Mouse (Mus musculus): ENCODE measurements around the gene Zic2. TPM values are rescaled to one million over a fixed set of nuclear protein-coding genes. Genes with fewer than 3 reads are reported as not detected.

Zic2 gene
- polyA plus RNA-seq, 1 experiment from 2014 or later, result 11.4 TPM

- no peak for ATAC-seq (replicated peaks; ENCODE audit: low FRiP score)
- H3K27ac ChIP-seq (ENCODE audit: low read depth, low read length), result peak overlapping the region; percentile 99
- H3K4me2 ChIP-seq (ENCODE audit: low read depth, low read length, severe bottlenecking), result peak overlapping the region; percentile 55
Observed at GRCm38 (mm10) chr14:122472161-122472560, 3.1 kb upstream of the Zic2 start.

GRCm38 (mm10) chr14:122472647-122473046 is 2.6 kb upstream of the Zic2 start:
- 5% methylated on average over 5 of the region's 5 CpGs for WGBS
- H3K36me3 ChIP-seq (ENCODE audit: control insufficient read depth, insufficient read depth, low read length), result no peaks in the 10 kb centered on the region
- no peak for ATAC-seq (replicated peaks; ENCODE audit: low FRiP score)
- H3K4me1 ChIP-seq (replicated peaks; ENCODE audit: control insufficient read depth, insufficient read depth, low read length), result peaks cover 12% of the 10 kb centered on the region; the same call in 1 of the 2 replicates
- H3K4me2 ChIP-seq (ENCODE audit: low read depth, low read length, severe bottlenecking), result peak overlapping the region; percentile 55
- peak overlapping the region; percentile 84 for H3K4me3 ChIP-seq (ENCODE audit: low read depth, low read length)
- DNase-seq (ENCODE audit: low spot score), result peak; percentile 53
- no peaks in the 10 kb centered on the region for H3K9me3 ChIP-seq (ENCODE audit: control insufficient read depth, low read length)
- H3K27me3 ChIP-seq (ENCODE audit: control insufficient read depth, insufficient read depth, low read length), result peaks cover 12% of the 10 kb centered on the region
- H3K9ac ChIP-seq (ENCODE audit: low read length), result peak overlapping the region; percentile 68
- H3K27ac ChIP-seq (ENCODE audit: low read depth, low read length), result peak overlapping the region; percentile 99

More at GRCm38 (mm10) chr14:122472161-122472560, 3.1 kb upstream of the Zic2 start:
- under 1% methylated on average over 13 of the region's 13 CpGs for WGBS
- peaks cover 12% of the 10 kb centered on the region for H3K27me3 ChIP-seq (ENCODE audit: control insufficient read depth, insufficient read depth, low read length)
- no peaks in the 10 kb centered on the region for H3K9me3 ChIP-seq (ENCODE audit: control insufficient read depth, low read length)
- H3K4me1 ChIP-seq (replicated peaks; ENCODE audit: control insufficient read depth, insufficient read depth, low read length), result peaks cover 12% of the 10 kb centered on the region; the same call in 1 of the 2 replicates
- no peaks in the 10 kb centered on the region for H3K36me3 ChIP-seq (ENCODE audit: control insufficient read depth, insufficient read depth, low read length)
- H3K4me3 ChIP-seq (ENCODE audit: low read depth, low read length), result peak overlapping the region; percentile 84
- peak overlapping the region; percentile 68 for H3K9ac ChIP-seq (ENCODE audit: low read length)
- DNase-seq (ENCODE audit: low spot score), result peak; percentile 69

GRCm38 (mm10) chr14:122473211-122473751 is 2.0 kb upstream of the Zic2 start:
- WGBS, result 2% methylated on average over 17 of the region's 17 CpGs
- Histone ChIP-seq H3K4me3 (ENCODE audit: low read depth, low read length) (peak overlapping the region; percentile 84), H3K4me1 (replicated peaks; ENCODE audit: control insufficient read depth, insufficient read depth, low read length) (peaks cover 12% of the 10 kb centered on the region; the same call in 1 of the 2 replicates), H3K27ac (ENCODE audit: low read depth, low read length) (peak overlapping the region; percentile 99), H3K27me3 (ENCODE audit: control insufficient read depth, insufficient read depth, low read length) (peaks cover 8% of the 10 kb centered on the region), H3K4me2 (ENCODE audit: low read depth, low read length, severe bottlenecking) (peak overlapping the region; percentile 55), H3K9ac (ENCODE audit: low read length) (peak overlapping the region; percentile 68), H3K9me3 (ENCODE audit: control insufficient read depth, low read length) (no peaks in the 10 kb centered on the region), H3K36me3 (ENCODE audit: control insufficient read depth, insufficient read depth, low read length) (no peaks in the 10 kb centered on the region)
- peak; percentile 10; the same call in 1 of the 2 replicates for ATAC-seq (replicated peaks; ENCODE audit: low FRiP score)
- DNase-seq (ENCODE audit: low spot score), result peak; percentile 72

DNA sequence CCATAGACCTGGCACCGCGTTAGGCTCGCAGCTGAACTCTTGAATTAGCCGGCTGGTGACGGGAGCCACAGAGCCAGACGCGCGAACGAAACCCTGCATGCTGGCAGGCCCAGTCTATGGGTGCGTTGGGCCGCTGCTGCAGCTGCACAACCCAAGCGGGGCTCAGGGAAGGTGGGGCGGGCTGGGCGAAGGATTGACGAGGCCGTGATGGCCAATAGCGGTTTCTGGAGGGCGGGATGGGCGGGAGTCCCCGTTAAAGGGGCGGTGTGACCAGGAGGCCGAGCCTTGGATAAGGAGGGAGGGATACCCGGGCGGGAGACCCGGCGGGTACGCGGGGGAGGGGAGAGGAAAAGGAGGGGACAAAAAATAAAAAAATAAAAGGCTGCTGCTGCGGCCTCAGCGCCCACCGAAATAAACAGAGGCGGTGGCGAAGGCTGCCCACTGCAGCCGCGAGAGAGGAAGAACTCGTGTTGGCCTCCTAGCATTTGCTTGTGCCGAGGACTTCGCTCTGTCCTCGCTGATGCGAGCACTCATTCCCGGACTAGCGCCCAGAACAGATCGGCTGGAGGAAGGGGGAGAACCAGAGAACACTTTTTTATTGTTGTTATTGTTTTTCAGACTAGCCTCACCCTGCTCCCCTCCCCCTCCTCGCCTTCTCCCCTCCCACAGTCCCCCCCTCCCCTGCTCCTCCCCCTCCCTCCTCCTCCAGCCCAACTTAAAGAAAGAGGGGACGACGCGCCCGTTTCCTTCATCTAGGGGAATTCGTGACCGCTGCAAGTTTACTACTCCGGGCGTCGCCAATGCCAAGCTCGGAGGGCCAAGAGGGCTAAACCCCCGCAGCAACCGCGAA is 969 bp upstream of the Zic2 start:
- Histone ChIP-seq H3K36me3 (ENCODE audit: control insufficient read depth, insufficient read depth, low read length) (no peaks in the 10 kb centered on the region; the same call in 1 of the 2 replicates), H3K9me3 (ENCODE audit: control insufficient read depth, low read length) (no peaks in the 10 kb centered on the region), H3K4me3 (ENCODE audit: low read depth, low read length) (peak overlapping the region; percentile 84), H3K27ac (ENCODE audit: low read depth, low read length) (peak overlapping the region; percentile 99), H3K4me2 (ENCODE audit: low read depth, low read length, severe bottlenecking) (peak overlapping the region; percentile 55), H3K27me3 (ENCODE audit: control insufficient read depth, insufficient read depth, low read length) (peaks cover 9% of the 10 kb centered on the region), H3K4me1 (replicated peaks; ENCODE audit: control insufficient read depth, insufficient read depth, low read length) (peaks cover 10% of the 10 kb centered on the region; the same call in 1 of the 2 replicates), H3K9ac (ENCODE audit: low read length) (peak overlapping the region; percentile 99)
- under 1% methylated on average over 56 of the region's 57 CpGs for WGBS
- DNase-seq (ENCODE audit: low spot score) (peak; percentile 96), ATAC-seq (replicated peaks; ENCODE audit: low FRiP score) (peak; percentile 79)

- Histone ChIP-seq H3K4me2 (ENCODE audit: low read depth, low read length, severe bottlenecking) (peak overlapping the region; percentile 55), H3K4me1 (replicated peaks; ENCODE audit: control insufficient read depth, insufficient read depth, low read length) (peaks cover 7% of the 10 kb centered on the region; the same call in 1 of the 2 replicates), H3K9me3 (ENCODE audit: control insufficient read depth, low read length) (no peaks in the 10 kb centered on the region), H3K27me3 (ENCODE audit: control insufficient read depth, insufficient read depth, low read length) (peaks cover 7% of the 10 kb centered on the region), H3K27ac (ENCODE audit: low read depth, low read length) (peak overlapping the region; percentile 99), H3K36me3 (ENCODE audit: control insufficient read depth, insufficient read depth, low read length) (no peaks in the 10 kb centered on the region; the same call in 1 of the 2 replicates), H3K4me3 (ENCODE audit: low read depth, low read length) (peak overlapping the region; percentile 84), H3K9ac (ENCODE audit: low read length) (peak overlapping the region; percentile 99)
- WGBS, result under 1% methylated on average over 57 of the region's 65 CpGs
- ATAC-seq (replicated peaks; ENCODE audit: low FRiP score) (peak; percentile 4; the same call in 1 of the 2 replicates), DNase-seq (ENCODE audit: low spot score) (no peak)
Observed at GRCm38 (mm10) chr14:122475557-122476040, 364 bp downstream of the Zic2 start.

DNA sequence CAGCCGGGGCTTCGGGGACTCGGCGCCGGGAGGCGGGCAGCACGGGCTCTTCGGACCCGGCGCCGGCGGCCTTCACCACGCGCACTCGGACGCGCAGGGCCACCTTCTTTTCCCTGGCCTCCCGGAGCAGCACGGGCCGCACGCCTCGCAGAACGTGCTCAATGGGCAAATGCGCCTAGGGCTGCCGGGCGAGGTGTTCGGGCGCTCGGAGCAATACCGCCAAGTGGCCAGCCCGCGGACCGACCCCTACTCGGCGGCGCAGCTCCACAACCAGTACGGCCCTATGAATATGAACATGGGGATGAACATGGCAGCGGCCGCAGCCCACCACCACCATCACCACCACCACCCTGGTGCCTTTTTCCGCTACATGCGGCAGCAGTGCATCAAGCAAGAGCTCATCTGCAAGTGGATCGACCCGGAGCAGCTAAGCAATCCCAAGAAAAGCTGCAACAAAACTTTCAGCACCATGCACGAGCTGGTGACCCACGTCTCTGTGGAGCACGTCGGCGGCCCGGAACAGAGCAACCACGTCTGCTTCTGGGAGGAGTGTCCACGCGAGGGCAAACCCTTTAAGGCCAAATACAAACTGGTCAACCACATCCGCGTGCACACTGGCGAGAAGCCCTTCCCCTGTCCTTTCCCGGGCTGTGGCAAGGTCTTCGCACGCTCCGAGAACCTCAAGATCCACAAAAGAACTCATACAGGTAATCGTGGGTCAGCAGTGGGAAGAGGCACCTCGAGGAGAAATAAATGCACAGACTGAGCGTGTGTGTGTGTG is 996 bp downstream of the Zic2 start:
- peaks cover 11% of the 10 kb centered on the region; the same call in 1 of the 2 replicates for H3K4me1 ChIP-seq (replicated peaks; ENCODE audit: control insufficient read depth, insufficient read depth, low read length)
- DNase-seq (ENCODE audit: low spot score) (peak; percentile 79), ATAC-seq (replicated peaks; ENCODE audit: low FRiP score) (no peak)
- H3K27ac ChIP-seq (ENCODE audit: low read depth, low read length), result peak overlapping the region; percentile 99
- no peaks in the 10 kb centered on the region for H3K9me3 ChIP-seq (ENCODE audit: control insufficient read depth, low read length)
- H3K36me3 ChIP-seq (ENCODE audit: control insufficient read depth, insufficient read depth, low read length), result no peaks in the 10 kb centered on the region; the same call in 1 of the 2 replicates
- peak overlapping the region; percentile 99 for H3K9ac ChIP-seq (ENCODE audit: low read length)
- peak overlapping the region; percentile 55 for H3K4me2 ChIP-seq (ENCODE audit: low read depth, low read length, severe bottlenecking)
- WGBS, result under 1% methylated on average over 51 of the region's 62 CpGs
- peaks cover 7% of the 10 kb centered on the region for H3K27me3 ChIP-seq (ENCODE audit: control insufficient read depth, insufficient read depth, low read length)
- peak overlapping the region; percentile 84 for H3K4me3 ChIP-seq (ENCODE audit: low read depth, low read length)

- Histone ChIP-seq H3K4me1 (replicated peaks; ENCODE audit: control insufficient read depth, insufficient read depth, low read length) (peaks cover 12% of the 10 kb centered on the region; the same call in 1 of the 2 replicates), H3K9ac (ENCODE audit: low read length) (peak overlapping the region; percentile 99), H3K27me3 (ENCODE audit: control insufficient read depth, insufficient read depth, low read length) (peaks cover 11% of the 10 kb centered on the region), H3K27ac (ENCODE audit: low read depth, low read length) (peak overlapping the region; percentile 99), H3K36me3 (ENCODE audit: control insufficient read depth, insufficient read depth, low read length) (no peaks in the 10 kb centered on the region; the same call in 1 of the 2 replicates), H3K9me3 (ENCODE audit: control insufficient read depth, low read length) (no peaks in the 10 kb centered on the region), H3K4me2 (ENCODE audit: low read depth, low read length, severe bottlenecking) (peak overlapping the region; percentile 55), H3K4me3 (ENCODE audit: low read depth, low read length) (peak overlapping the region; percentile 84)
- under 1% methylated on average over 18 of the region's 18 CpGs for WGBS
- no peak for DNase-seq (ENCODE audit: low spot score)
- ATAC-seq (replicated peaks; ENCODE audit: low FRiP score), result no peak
Observed at GRCm38 (mm10) chr14:122476822-122477215, 1.6 kb downstream of the Zic2 start.

- H3K36me3 ChIP-seq (ENCODE audit: control insufficient read depth, insufficient read depth, low read length), result no peaks in the 10 kb centered on the region; the same call in 1 of the 2 replicates
- peak overlapping the region; percentile 84 for H3K4me3 ChIP-seq (ENCODE audit: low read depth, low read length)
- H3K4me2 ChIP-seq (ENCODE audit: low read depth, low read length, severe bottlenecking), result peak overlapping the region; percentile 55
- WGBS, result 0% methylated on average over 20 of the region's 20 CpGs
- peaks cover 15% of the 10 kb centered on the region for H3K4me1 ChIP-seq (replicated peaks; ENCODE audit: control insufficient read depth, insufficient read depth, low read length)
- DNase-seq (ENCODE audit: low spot score) (no peak), ATAC-seq (replicated peaks; ENCODE audit: low FRiP score) (no peak)
- peak overlapping the region; percentile 99 for H3K9ac ChIP-seq (ENCODE audit: low read length)
- no peaks in the 10 kb centered on the region for H3K9me3 ChIP-seq (ENCODE audit: control insufficient read depth, low read length)
- peaks cover 15% of the 10 kb centered on the region for H3K27me3 ChIP-seq (ENCODE audit: control insufficient read depth, insufficient read depth, low read length)
- peak overlapping the region; percentile 99 for H3K27ac ChIP-seq (ENCODE audit: low read depth, low read length)
Observed at GRCm38 (mm10) chr14:122477261-122477671, 2.0 kb downstream of the Zic2 start.
